Mouse (Mus musculus) gastrocnemius, adult 8-10 months (tissue): ENCODE results near the gene Olfr417. TPM values are rescaled to one million over a fixed set of nuclear protein-coding genes. Genes with fewer than 3 reads are reported as not detected.
"Not testable (repeated sequence)": the region's sequence is repeated elsewhere in the genome, so short reads cannot be mapped to it uniquely, and the experiment has no call there.

ENCODE experiments used
- DNase-seq, 2 experiments: peaks; one replicate each; pipeline ENCODE4 v3.0.0; 2022; ENCODE audit warnings: low spot score in 2 of 2
- total RNA-seq, 4 experiments: library from RNA; stranded (reverse); gene quantifications; 2 replicates each; pipeline ENCODE4 v1.2.4; 2022

The Olfr417 gene
- not detected for total RNA-seq

DNA sequence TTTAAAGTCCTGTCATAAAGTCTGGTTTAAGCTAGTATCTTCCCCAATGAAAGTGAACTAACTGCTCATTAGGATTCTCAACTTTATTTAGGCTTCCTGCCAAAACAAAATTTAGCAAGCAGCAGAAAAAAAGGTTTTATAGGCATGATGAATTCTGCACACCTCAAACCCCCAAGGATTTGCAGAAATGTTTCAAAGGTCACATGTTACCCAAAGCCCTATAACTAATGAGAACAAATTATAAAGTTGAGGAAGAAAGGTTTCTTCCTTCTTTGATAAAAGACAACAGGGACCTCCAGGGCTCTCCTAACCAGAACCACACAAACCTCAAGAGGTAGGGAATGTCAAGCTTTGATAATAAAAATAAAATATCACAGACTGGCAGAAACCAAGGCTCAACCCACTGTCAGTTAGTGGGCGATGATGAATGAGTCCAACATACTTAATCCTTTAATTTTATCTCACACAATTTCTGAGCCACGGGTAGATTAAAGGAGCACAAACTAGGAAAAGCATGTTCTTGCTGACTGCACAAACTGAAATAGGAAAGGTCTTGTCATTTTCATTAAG, at the start of gene Olfr417:
Gene Olfr417 (plus strand): TSS at position 241 of the 570 bp plus-strand sequence.
- DNase-seq = no peak

DNA sequence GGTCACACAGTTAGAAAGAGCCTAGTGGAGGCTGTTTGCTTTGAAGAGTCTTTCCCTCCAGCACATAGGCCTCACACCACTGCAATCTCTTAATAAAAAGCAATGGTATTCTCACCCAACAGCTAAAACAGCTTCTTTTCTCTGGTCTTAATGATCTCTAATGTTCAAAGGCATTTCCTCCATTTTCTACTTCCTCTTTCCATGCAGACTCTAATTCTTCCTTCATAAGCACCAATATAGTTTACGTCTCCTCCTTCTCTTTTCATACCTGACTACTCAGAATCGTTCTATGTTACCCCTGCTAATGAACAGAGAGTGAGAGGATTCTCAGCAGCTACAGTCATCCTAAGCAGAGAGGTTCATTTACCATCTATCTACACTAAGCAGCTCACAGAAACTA, 47.6 kb upstream of the Olfr417 start:
- DNase-seq = no peak

DNA sequence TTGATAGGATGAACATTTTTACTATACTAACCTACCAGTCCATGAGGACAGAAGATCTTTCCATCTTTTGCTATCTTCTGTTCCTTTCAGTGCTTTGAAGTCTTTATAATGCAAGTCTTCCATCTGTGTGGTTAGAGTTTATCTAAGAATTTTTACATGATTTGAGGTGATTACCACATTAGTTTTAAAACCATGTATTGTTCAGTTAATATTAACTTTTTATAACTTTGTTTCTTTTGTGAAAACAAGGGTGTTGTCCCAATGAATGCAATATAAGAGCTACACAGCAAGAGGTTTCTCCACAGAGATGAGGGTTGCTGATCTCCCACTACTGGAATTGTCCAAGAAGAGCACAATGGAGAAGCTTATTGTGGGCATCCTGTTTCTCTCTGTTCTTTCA, 34.7 kb upstream of the Olfr417 start, which contains the start of gene Mptx1:
Gene Mptx1 (plus strand): TSS at position 301 of the 400 bp plus-strand sequence.
- no peak for DNase-seq

DNA sequence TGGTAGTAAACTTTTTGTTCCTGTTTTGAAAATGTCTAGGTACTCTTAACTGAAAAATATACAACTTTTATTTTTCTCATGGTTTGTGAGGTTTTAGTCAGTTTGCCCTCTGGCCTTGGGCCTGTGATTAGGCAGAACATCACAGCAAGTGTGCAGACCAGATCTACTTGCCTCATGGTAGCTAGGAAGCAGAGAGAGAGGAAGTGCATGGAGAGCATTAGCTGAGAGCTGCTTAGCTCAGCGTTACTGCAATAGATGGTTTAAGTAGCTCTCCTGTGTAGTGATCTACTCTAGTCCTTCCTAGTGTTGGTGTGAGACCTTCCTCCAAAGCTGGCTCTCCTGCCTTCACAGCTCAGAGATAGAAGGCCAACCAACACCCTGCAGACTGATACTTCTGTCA, 11.3 kb upstream of the Olfr417 start:
- not testable (repeated sequence) for DNase-seq

DNA sequence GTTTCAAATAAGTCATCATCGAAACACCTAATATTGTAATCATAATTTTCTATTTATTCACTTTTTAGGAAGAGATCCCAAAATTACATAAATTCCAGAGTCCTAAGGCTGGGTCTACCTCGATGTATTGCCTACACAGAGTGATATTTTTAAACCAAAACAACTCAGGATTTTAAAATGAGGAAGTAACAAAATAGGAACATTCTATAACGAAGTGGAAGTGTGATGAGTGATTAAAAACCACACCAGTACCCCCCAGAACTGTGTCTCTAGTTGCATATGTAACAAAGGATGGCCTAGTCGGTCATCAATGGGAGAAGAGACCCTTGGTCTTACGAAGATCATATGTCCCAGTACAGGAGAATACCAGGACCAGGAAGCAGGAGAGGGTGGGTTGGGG, 10.3 kb upstream of the Olfr417 start:
- DNase-seq = no peak

DNA sequence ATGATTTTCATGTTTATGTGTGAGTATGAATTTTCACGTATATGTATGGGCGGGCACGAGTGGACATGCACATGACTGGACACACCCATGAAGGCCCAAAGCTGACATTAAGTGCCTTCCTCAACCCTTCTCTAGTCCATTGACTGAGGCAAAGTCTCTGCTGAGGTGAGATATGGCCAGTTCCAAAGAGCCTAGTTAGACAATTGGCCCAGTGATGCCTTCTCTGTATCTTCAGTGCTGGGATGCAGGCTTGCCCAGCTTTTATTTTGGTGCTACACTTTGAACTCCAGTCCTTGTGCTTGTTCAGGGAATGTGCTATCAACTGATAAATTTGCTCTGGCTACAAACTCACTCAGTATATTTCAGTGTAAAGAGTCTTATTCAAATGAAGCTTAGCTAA, 8.9 kb downstream of the Olfr417 start:
- DNase-seq = no peak

DNA sequence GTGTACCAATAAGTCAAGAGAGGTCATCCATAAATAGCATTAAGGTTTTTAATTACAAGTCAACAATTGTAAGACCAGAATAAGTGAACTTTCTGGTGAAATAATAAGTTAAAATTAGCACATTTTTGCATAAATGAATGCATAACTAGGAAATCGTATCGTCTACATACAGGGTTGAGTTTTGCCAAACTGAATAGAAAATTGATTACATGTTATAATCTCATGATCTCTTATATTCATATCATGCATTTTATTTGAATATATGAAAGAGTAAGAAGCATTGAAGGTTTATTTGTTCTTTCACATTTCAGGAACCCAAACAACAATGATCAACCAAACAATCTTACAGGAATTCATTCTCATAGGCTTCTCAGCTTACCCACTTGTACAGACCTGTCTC, 25.8 kb downstream of the Olfr417 start, which contains the start of gene Olfr248:
Gene Olfr248 (plus strand): TSS at position 301 of the 400 bp plus-strand sequence.
- DNase-seq = no peak

DNA sequence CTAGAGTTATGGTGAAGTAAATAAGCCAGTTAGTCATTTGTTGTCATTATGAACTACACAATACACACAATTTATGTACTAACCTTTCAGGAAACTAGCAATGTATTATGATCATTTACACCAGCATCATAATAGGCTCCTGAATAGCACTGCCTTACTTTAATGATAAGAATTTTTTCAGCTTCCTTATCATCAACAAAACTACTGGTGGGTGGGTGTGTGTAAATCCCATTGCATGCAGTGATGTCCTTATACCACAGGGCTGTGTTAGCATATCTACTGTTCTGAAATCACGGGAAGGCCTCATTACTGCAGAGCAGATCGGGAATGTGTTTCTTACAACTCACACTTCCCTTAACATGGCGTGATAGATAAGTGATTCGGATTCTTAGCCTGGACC, 58.0 kb downstream of the Olfr417 start:
- DNase-seq = no peak

DNA sequence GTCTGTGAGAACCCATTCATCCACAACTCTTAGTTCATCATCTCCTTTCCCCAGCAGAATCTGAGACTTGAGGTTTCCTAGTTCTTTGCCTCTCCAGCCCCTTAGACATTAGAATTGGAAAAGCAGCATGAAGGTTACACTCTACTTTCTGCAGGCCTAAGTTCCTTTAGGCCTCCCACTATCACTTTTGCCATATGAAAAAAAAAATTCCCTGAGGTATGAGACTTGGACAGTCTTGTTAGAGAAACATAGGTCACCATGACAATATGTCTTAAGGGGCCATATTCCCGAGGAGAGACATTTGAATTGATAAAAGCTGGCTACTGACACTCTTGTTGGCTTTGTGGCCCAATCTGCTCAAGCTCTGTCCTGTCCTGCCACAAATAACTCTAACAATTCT, 58.8 kb downstream of the Olfr417 start, which contains the start of gene Olfr414:
Gene Olfr414 (plus strand): TSS at position 301 of the 400 bp plus-strand sequence.
- DNase-seq = no peak

Other genes starting within 250 kb of the Olfr417 start
- gene Olfr231, start 244.0 kb upstream of the Olfr417 start, total RNA-seq = not detected
- gene Olfr424, start 233.6 kb upstream of the Olfr417 start, total RNA-seq = not detected
- gene Olfr420, start 209.5 kb upstream of the Olfr417 start, total RNA-seq = not detected
- gene Spta1, start 192.3 kb upstream of the Olfr417 start, total RNA-seq = under 1 TPM in 1 of 4 experiments, not detected in 3; 0.05 TPM
- not detected for gene Olfr419, start 113.1 kb upstream of the Olfr417 start, total RNA-seq
- gene Mptx1, start 34.6 kb upstream of the Olfr417 start, total RNA-seq = not detected
- not detected for gene Olfr248, start 25.9 kb downstream of the Olfr417 start, total RNA-seq
- not detected for gene Olfr414, start 58.9 kb downstream of the Olfr417 start, total RNA-seq
- not detected for gene Olfr220, start 77.0 kb downstream of the Olfr417 start, total RNA-seq
- under 1 TPM; 0.07 to 0.46 (median 0.31) TPM for gene Fmn2, start 136.7 kb downstream of the Olfr417 start, total RNA-seq